Mouse (Mus musculus) lung, postnatal 10 days (tissue): ENCODE measurements at regions not wholly inside any gene's neighbourhood (a gene's known extent, or its start where the extent isn't known, plus 50 kb on each side); places are given as distances from the start of the nearest gene placed in this dataset.

ENCODE experiments used
- DNase-seq: peaks from one replicate; pipeline ENCODE4 v3.0.0; 2021

DNA sequence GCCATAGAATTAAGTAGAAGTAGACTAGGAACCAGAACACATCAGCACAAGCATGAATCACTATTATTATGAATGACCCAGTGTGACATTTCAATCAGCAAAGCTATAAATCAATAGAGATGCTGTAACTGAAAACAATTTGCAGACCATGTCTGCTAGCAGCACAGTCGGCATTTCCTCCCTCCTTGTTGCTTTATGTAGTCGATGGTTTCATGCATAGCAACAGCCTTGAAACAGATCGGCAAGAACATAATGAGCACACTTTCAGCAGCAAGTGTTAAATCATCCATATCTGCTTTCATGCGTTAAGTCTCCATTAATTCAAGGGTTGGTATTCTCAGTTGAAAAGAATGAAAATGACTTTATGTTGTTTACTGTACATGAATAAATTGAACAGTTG, 3669.2 kb downstream of the 9330182O14Rik start:
- DNase-seq, result no peak
